Mouse (Mus musculus): ENCODE data around the gene Gatad2a. TPM values are rescaled to one million over a fixed set of nuclear protein-coding genes. Genes with fewer than 3 reads are reported as not detected.
A peak's percentile ranks its signal among the peaks of the same experiment; 100 is the strongest.

Gene Gatad2a
- polyA plus RNA-seq, 1 experiment from 2014 or later, result 27.1 TPM

DNA sequence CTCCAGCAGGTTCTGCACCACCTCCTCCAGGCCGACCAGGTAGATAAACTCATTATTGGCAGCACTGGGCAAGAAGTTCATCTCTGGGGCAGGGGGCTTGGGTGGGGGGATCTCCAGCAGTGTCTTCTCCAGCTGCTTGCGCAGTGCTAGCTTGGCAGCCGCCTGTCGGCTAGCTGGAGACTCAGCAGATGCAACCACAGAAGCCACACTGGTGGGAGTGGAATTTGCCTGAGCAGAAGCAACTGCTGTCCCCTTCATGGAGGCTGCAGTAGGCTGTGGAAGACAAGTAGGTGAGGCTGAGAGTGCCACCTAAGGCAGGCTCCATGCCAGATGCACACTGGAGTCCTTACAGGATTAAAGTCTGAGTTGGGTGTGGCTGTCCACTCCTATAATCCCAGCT lies 81.7 kb downstream of the Gatad2a start:
- Histone ChIP-seq H3K36me3 (peaks cover 86% of the 10 kb centered on the region), H3K9ac (no peak overlapping the region), H3K4me3 (replicated peaks) (no peak overlapping the region), H3K4me2 (no peak overlapping the region), H3K4me1 (replicated peaks) (peaks cover 18% of the 10 kb centered on the region), H3K27ac (no peak overlapping the region), H3K9me3 (replicated peaks) (no peaks in the 10 kb centered on the region), H3K27me3 (no peaks in the 10 kb centered on the region)
- no peak for ATAC-seq (ENCODE audit: low read depth)
- DNase-seq, result no peak
- 80% methylated on average over 4 of the region's 4 CpGs for WGBS (ENCODE audit: insufficient replicate concordance)

- no peak overlapping the region for H3K9ac ChIP-seq
- no peak overlapping the region for H3K27ac ChIP-seq
- no peak overlapping the region for H3K4me2 ChIP-seq
- ATAC-seq (ENCODE audit: low read depth) (no peak), DNase-seq (no peak)
- H3K36me3 ChIP-seq, result peaks cover 100% of the 10 kb centered on the region
- H3K4me1 ChIP-seq (replicated peaks), result no peaks in the 10 kb centered on the region; the same call in 1 of the 2 replicates
- H3K9me3 ChIP-seq (replicated peaks), result no peaks in the 10 kb centered on the region
- WGBS (ENCODE audit: insufficient replicate concordance), result 86% methylated on average over 12 of the region's 12 CpGs
- no peaks in the 10 kb centered on the region for H3K27me3 ChIP-seq
- no peak overlapping the region for H3K4me3 ChIP-seq (replicated peaks)
Observed at GRCm38 (mm10) chr8:69912478-69913074, 83.6 kb downstream of the Gatad2a start.

GRCm38 (mm10) chr8:69911917-69912316 lies 84.3 kb downstream of the Gatad2a start:
- DNase-seq, result no peak

DNA sequence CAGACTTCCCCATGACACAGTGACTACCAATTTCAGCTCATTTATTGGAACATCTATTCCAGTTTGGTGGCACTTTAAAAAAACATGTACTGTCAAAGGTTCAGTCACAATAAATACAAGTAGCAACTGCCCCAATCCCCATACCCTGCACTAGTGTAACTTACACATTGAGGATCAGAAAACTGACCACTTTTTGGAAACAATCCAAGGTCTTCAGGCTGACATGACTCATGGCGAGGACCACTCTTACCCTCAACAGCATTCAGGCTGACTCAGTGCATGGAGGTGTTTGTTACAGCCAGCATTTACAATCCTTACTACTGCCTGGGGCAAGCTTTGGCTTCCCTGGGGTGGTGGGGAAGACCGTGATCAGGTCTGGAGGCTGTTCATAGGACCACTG lies 89.1 kb downstream of the Gatad2a start:
- Histone ChIP-seq H3K4me3 (replicated peaks) (no peak overlapping the region), H3K36me3 (peaks cover 49% of the 10 kb centered on the region), H3K27ac (no peak overlapping the region), H3K4me2 (no peak overlapping the region), H3K9me3 (replicated peaks) (no peaks in the 10 kb centered on the region), H3K9ac (no peak overlapping the region), H3K4me1 (replicated peaks) (peaks cover 44% of the 10 kb centered on the region), H3K27me3 (no peaks in the 10 kb centered on the region)
- ATAC-seq (ENCODE audit: low read depth) (no peak), DNase-seq (no peak)
- 82% methylated on average over 2 of the region's 2 CpGs for WGBS (ENCODE audit: insufficient replicate concordance)

More at GRCm38 (mm10) chr8:69911917-69912316, 84.3 kb downstream of the Gatad2a start:
- Histone ChIP-seq H3K9me3 (replicated peaks) (no peaks in the 10 kb centered on the region), H3K27me3 (no peaks in the 10 kb centered on the region), H3K4me2 (no peak overlapping the region), H3K9ac (no peak overlapping the region), H3K36me3 (peaks cover 98% of the 10 kb centered on the region), H3K4me3 (replicated peaks) (no peak overlapping the region), H3K4me1 (replicated peaks) (peaks cover under 1% of the 10 kb centered on the region; the same call in 1 of the 2 replicates), H3K27ac (no peak overlapping the region)
- WGBS (ENCODE audit: insufficient replicate concordance), result 88% methylated on average over 13 of the region's 13 CpGs
- 0 out of 2 replicates have a peak, but pooled peaks have one; percentile 9 for ATAC-seq (ENCODE audit: low read depth)

- Histone ChIP-seq H3K4me3 (replicated peaks) (no peak overlapping the region), H3K4me2 (no peak overlapping the region), H3K9ac (no peak overlapping the region), H3K27me3 (no peaks in the 10 kb centered on the region), H3K4me1 (replicated peaks) (peaks cover 49% of the 10 kb centered on the region), H3K27ac (0 out of 2 replicates have a peak overlapping the region, but pooled peaks have one; percentile 12), H3K36me3 (peaks cover 41% of the 10 kb centered on the region), H3K9me3 (replicated peaks) (no peaks in the 10 kb centered on the region)
- 87% methylated on average over 2 of the region's 2 CpGs for WGBS (ENCODE audit: insufficient replicate concordance)
- ATAC-seq (ENCODE audit: low read depth), result no peak
- no peak for DNase-seq
Observed at GRCm38 (mm10) chr8:69906260-69906659, 89.9 kb downstream of the Gatad2a start.

DNA sequence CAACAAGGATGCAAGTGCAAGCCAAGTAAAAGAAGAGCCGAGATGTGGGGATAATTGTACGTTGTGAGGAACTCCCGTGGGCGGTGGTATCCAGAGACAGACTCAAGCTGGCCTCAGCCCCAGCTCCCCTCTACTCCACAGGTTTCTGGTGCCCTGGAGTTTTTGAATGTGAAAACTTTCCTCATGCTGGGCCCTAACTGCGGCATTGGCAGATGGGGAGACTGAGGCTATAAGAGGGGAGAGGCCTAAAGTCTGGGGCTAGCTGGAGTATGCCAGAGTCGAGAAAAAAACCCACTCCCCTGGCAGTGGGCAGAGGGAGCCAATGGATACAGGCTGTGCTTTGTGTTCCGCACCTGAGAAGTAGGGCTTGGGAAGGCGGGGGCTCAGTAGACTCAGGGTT lies 92.1 kb downstream of the Gatad2a start:
- H3K4me3 ChIP-seq (replicated peaks), result peak overlapping the region; percentile 74
- peak overlapping the region; percentile 67 for H3K27ac ChIP-seq
- H3K4me1 ChIP-seq (replicated peaks), result peaks cover 67% of the 10 kb centered on the region
- peaks cover 27% of the 10 kb centered on the region for H3K36me3 ChIP-seq
- no peaks in the 10 kb centered on the region for H3K9me3 ChIP-seq (replicated peaks)
- ATAC-seq (ENCODE audit: low read depth), result no peak
- no peak for DNase-seq
- 82% methylated on average over 8 of the region's 8 CpGs for WGBS (ENCODE audit: insufficient replicate concordance)
- no peaks in the 10 kb centered on the region for H3K27me3 ChIP-seq
- H3K4me2 ChIP-seq, result peak overlapping the region; percentile 99
- peak overlapping the region; percentile 73 for H3K9ac ChIP-seq

GRCm38 (mm10) chr8:69903063-69903542 lies 93.1 kb downstream of the Gatad2a start:
- under 1% methylated on average over 43 of the region's 45 CpGs for WGBS (ENCODE audit: insufficient replicate concordance)
- Histone ChIP-seq H3K9me3 (replicated peaks) (no peaks in the 10 kb centered on the region), H3K4me3 (replicated peaks) (peak overlapping the region; percentile 74), H3K27me3 (no peaks in the 10 kb centered on the region), H3K4me2 (peak overlapping the region; percentile 99), H3K36me3 (peaks cover 27% of the 10 kb centered on the region), H3K27ac (peak overlapping the region; percentile 96), H3K9ac (peak overlapping the region; percentile 93), H3K4me1 (replicated peaks) (peaks cover 77% of the 10 kb centered on the region)
- DNase-seq (peak; percentile 98), ATAC-seq (ENCODE audit: low read depth) (peak; percentile 83)

- DNase-seq (peak; percentile 39), ATAC-seq (ENCODE audit: low read depth) (peak; percentile 41)
- H3K4me3 ChIP-seq (replicated peaks), result peak within 1 kb of the TSS; percentile 74
- H3K27me3 ChIP-seq, result no peaks in the 10 kb centered on the region
- peak within 1 kb of the TSS; percentile 93 for H3K9ac ChIP-seq
- H3K36me3 ChIP-seq, result peaks cover 27% of the 10 kb centered on the region
- no peaks in the 10 kb centered on the region for H3K9me3 ChIP-seq (replicated peaks)
- H3K27ac ChIP-seq, result peak within 1 kb of the TSS; percentile 96
- H3K4me1 ChIP-seq (replicated peaks), result peaks cover 84% of the 10 kb centered on the region
- 1% methylated on average over 88 of the region's 89 CpGs for WGBS (ENCODE audit: insufficient replicate concordance)
- H3K4me2 ChIP-seq, result peak within 1 kb of the TSS; percentile 99
Observed at GRCm38 (mm10) chr8:69902163-69903062, 93.8 kb downstream of the Gatad2a start, which contains the start of the genes Tssk6, Ndufa13 and Yjefn3. TSS of gene Tssk6 (plus strand) at chr8:69902184. TSS of gene Ndufa13 (minus strand) at chr8:69902558. TSS of gene Yjefn3 (minus strand) at chr8:69902712.

DNA sequence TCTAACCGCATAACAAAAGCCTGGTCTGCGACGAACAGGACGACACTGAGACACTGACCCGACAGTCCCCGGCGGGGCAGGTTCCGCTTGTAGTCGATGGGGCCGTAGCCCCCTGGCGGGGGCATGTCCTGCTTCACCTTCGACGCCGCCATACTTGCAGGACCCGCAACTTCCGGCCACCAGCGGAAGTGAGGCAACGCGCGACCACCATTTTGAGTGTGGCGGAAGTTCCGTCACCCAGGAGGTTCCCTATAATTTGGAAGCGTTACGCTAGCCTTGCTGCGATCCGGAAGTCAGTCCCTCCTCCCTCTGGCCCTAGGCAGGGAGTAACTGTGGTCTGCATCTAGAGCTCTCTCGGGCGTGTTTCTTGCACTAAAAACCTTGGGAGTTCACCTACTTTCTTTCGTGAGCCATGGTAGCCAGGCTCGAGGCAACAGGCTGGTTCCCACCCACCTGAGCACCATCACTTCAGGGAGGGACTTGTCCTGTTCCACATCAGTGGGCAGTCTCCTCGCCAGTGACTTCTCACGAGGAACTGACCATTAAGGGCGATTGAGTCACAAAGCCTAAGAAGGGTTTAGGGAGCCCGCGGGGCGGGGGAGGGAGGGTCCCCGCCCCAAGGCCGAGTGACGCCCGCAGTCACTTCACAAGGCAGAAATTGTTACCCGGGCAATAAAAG lies 94.6 kb downstream of the Gatad2a start:
- Histone ChIP-seq H3K4me2 (peak overlapping the region; percentile 99), H3K4me1 (replicated peaks) (peaks cover 89% of the 10 kb centered on the region)
- peak; percentile 72 for ATAC-seq (ENCODE audit: low read depth)

DNA sequence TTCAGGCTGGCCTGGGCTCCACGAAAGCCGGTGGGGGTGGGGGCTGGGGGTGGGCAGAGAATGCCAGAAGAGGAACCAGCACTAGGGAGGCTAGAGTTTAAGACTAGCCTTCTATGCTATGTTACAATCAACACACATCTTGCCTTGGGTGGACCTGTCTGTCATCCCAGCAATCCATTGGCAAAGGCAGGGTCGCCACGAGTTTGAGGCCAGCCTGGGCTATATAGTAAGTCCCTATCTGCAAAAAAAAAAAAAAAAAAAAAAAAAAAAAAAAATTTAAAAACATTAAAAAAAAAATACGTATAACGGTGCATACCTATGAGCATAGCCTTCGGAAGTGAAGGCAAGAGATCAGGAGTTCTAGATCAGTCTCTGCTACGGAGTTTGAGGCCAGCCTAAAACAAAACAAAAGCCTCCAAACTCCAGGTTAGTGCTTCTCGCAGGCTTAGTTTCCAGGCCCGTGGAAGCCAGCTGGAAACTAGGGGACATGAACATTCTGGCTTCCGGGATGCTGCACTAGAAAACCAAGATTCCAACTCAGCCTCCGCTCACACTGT lies 95.2 kb downstream of the Gatad2a start:
- WGBS (ENCODE audit: insufficient replicate concordance), result 7% methylated on average over 12 of the region's 12 CpGs
- no peak for ATAC-seq (ENCODE audit: low read depth)
- H3K4me1 ChIP-seq (replicated peaks), result peaks cover 87% of the 10 kb centered on the region

More for the DNA sequence above, 94.6 kb downstream of the Gatad2a start:
- Histone ChIP-seq H3K9ac (peak overlapping the region; percentile 93), H3K27ac (peak overlapping the region; percentile 96), H3K9me3 (replicated peaks) (no peaks in the 10 kb centered on the region), H3K27me3 (no peaks in the 10 kb centered on the region), H3K4me3 (replicated peaks) (peak overlapping the region; percentile 74), H3K36me3 (peaks cover 28% of the 10 kb centered on the region)
- peak; percentile 95 for DNase-seq
- under 1% methylated on average over 41 of the region's 41 CpGs for WGBS (ENCODE audit: insufficient replicate concordance)

More for the DNA sequence above, 95.2 kb downstream of the Gatad2a start:
- H3K4me3 ChIP-seq (replicated peaks), result peak overlapping the region; percentile 74
- no peak for DNase-seq
- no peaks in the 10 kb centered on the region for H3K9me3 ChIP-seq (replicated peaks)
- H3K9ac ChIP-seq, result peak overlapping the region; percentile 93
- peak overlapping the region; percentile 96 for H3K27ac ChIP-seq
- H3K4me2 ChIP-seq, result peak overlapping the region; percentile 99
- H3K36me3 ChIP-seq, result peaks cover 29% of the 10 kb centered on the region
- no peaks in the 10 kb centered on the region for H3K27me3 ChIP-seq

All from liver, embryonic 13.5 days (tissue).